Comparison of ENCODE assay signal across 15 mouse cellular contexts in genomic region chr17:83309243-83309642, GRCm38 (mm10). TPM values are rescaled to one million over a fixed set of nuclear protein-coding genes. Genes with fewer than 3 reads are reported as not detected.
DNase-seq lines count a peak whose midpoint lies in the region; ATAC-seq and TF ChIP-seq lines count a peak whose summit lies in the region.
"Had no signal": no experiment of that assay in that cellular context is flagged by ENCODE, and none has a peak within 500 bp of the region (broad histone marks: within the 10 kb centered on the region; RNA-seq: fewer than 3 reads in every experiment).

No protein-coding gene starts in this region.

- TF ChIP-seq POLR2A in small intestine, adult 2 months (IDR thresholded peaks at IDR 0.05; ENCODE audit: low read depth, low read length): no peak

- no peaks in the 10 kb centered on the region for H3K36me3 ChIP-seq in kidney, embryonic 15.5 days
- H3K36me3 ChIP-seq in small intestine, adult 2 months (ENCODE audit: control insufficient read depth, insufficient read depth, low read length): no peaks in the 10 kb centered on the region

- H3K27me3 ChIP-seq in kidney, embryonic 15.5 days: no peaks in the 10 kb centered on the region
- H3K27me3 ChIP-seq in small intestine, adult 2 months (ENCODE audit: control insufficient read depth, insufficient read depth, low read length): no peaks in the 10 kb centered on the region

- no peak overlapping the region for H3K9ac ChIP-seq in kidney, embryonic 15.5 days
- H3K9ac ChIP-seq: liver, postnatal 0 days had no signal

- peak overlapping the region; percentile 45; the same call in 1 of the 2 replicates for H3K27ac ChIP-seq in kidney, embryonic 15.5 days
- peak overlapping the region; percentile 93 for H3K27ac ChIP-seq in small intestine, adult 2 months (ENCODE audit: insufficient read depth, low read depth, low read length)

- WGBS in kidney, embryonic 15.5 days: 12% methylated on average over 1 of the region's 1 CpGs
- WGBS in small intestine, adult 2 months: 65% methylated on average over 1 of the region's 1 CpGs

- peak; percentile 47 for DNase-seq in embryo, embryonic 11 days
- no peak for DNase-seq in embryo, embryonic 10 days (ENCODE audit: low spot score)
- no peak for DNase-seq in kidney, adult 18-20 months
- DNase-seq in forelimb bud, embryonic 11.5 days (ENCODE audit: low read depth, low spot score): peak; percentile 46
- DNase-seq in frontal cortex, adult 2 months (ENCODE audit: extremely low spot score in 1 of 2, low spot score in 1 of 2): no peak
- no peak for DNase-seq in testis, postnatal 14 days (ENCODE audit: low spot score)
- DNase-seq: adrenal gland, adult 2 months; cerebellum, adult 9-10 months; kidney, postnatal 14 days; left cerebral cortex, postnatal 4 days; liver, postnatal 0 days; thymus, adult 18-20 months had no signal

- TF ChIP-seq CTCF in small intestine, adult 2 months (IDR thresholded peaks at IDR 0.05; ENCODE audit: extremely low read depth, insufficient read length, insufficient replicate concordance, low read depth, low read length): no peak

- no peak overlapping the region for H3K4me3 ChIP-seq in kidney, embryonic 15.5 days (replicated peaks)
- no peak overlapping the region for H3K4me3 ChIP-seq in small intestine, adult 2 months (ENCODE audit: low read depth, low read length)
- H3K4me3 ChIP-seq: megakaryocyte, embryonic 14.5 days had no signal

- no peak overlapping the region for H3K4me2 ChIP-seq in kidney, embryonic 15.5 days

- H3K9me3 ChIP-seq in kidney, embryonic 15.5 days (replicated peaks): no peaks in the 10 kb centered on the region
- H3K9me3 ChIP-seq: megakaryocyte, embryonic 14.5 days had no signal

- peaks cover 39% of the 10 kb centered on the region for H3K4me1 ChIP-seq in kidney, embryonic 15.5 days
- H3K4me1 ChIP-seq in small intestine, adult 2 months (ENCODE audit: control insufficient read depth, insufficient read depth, insufficient read length, low read length): peaks cover 37% of the 10 kb centered on the region

- no peak for ATAC-seq in kidney, embryonic 15.5 days (replicated peaks; ENCODE audit: low FRiP score)

RNA-seq across cellular contexts. Expression of gene Eml4, which starts 41.5 kb away (rescaled TPM):
- polyA plus RNA-seq in kidney, embryonic 15.5 days (2015; fragmentation: Nextera tagmentation; extraction: Ambion mirVana): 35.6 and 37.3 TPM in 2 replicates
- polyA plus RNA-seq in small intestine, adult 2 months (2012; rRNA removed): 3.2 and 8.9 TPM in 2 replicates
- polyA plus RNA-seq in frontal cortex, adult 2 months (2012; rRNA removed): 24.6 and 26.0 TPM in 2 replicates

Comparison
In these comparisons a context has a peak if more than half of its experiments do, and no peak if none do; other contexts are left out.
1. DNase-seq: peak in embryo, embryonic 11 days (single experiment) and forelimb bud, embryonic 11.5 days (single experiment); none in embryo, embryonic 10 days (single experiment), kidney, adult 18-20 months (single experiment), frontal cortex, adult 2 months (0 of 2) and testis, postnatal 14 days (single experiment).